Mouse (Mus musculus) hindbrain, embryonic 10.5 days (tissue): Measurements from ENCODE around the gene Col11a2. TPM values are rescaled to one million over a fixed set of nuclear protein-coding genes. Genes with fewer than 3 reads are reported as not detected.
A peak's percentile ranks its signal among the peaks of the same experiment; 100 is the strongest.

Experiments used
- DNase-seq: peaks from one replicate; pipeline ENCODE4 v3.0.0-alpha.2; 2017; ENCODE audit warnings: low spot score
- H3K27ac ChIP-seq: fragments of 300-500 bp; sonication (generic); 2 replicates; pipeline ENCODE4 v1.5.1; 2016; ENCODE audit warnings: mild to moderate bottlenecking, moderate library complexity
- H3K27me3 ChIP-seq: fragments of 300-500 bp; sonication (generic); 2 replicates; pipeline ENCODE4 v1.6.1; 2016; ENCODE audit warnings: mild to moderate bottlenecking; ENCODE audit not compliant: poor library complexity, insufficient read depth, severe bottlenecking
- H3K36me3 ChIP-seq: fragments of 300-500 bp; sonication (generic); 2 replicates; pipeline ENCODE4 v1.6.1; 2016; ENCODE audit warnings: mild to moderate bottlenecking, moderate library complexity
- H3K4me1 ChIP-seq: fragments of 300-500 bp; sonication (generic); replicated peaks from 2 replicates; pipeline ENCODE4 v1.6.1; 2016; ENCODE audit warnings: mild to moderate bottlenecking
- H3K4me3 ChIP-seq: fragments of 300-500 bp; sonication (generic); 2 replicates; pipeline ENCODE4 v1.5.1; 2016; ENCODE audit warnings: mild to moderate bottlenecking, moderate library complexity
- H3K9me3 ChIP-seq: fragments of 300-500 bp; sonication (generic); 2 replicates; pipeline ENCODE4 v1.6.1; 2016; ENCODE audit warnings: mild to moderate bottlenecking, moderate library complexity
- WGBS: fragments of 180-500 bp; shearing (Covaris S2); methylation state at CpG from one replicate; pipeline ENCODE4 v1.1.7; 2016; 5-methylcytosine and 5-hydroxymethylcytosine counted together
- microRNA counts: library from miRNA; unstranded; fragments of <30 nt; microRNA quantifications from one replicate; lab custom pipeline; 2017
- polyA plus RNA-seq: library from polyadenylated mRNA; unstranded; fragments of >200 nt; fragmentation: Nextera tagmentation; extraction: Ambion mirVana; gene quantifications from 2 replicates; pipeline ENCODE4 v1.2.1, GENCODE M21; 2016

Col11a2 gene
- polyA plus RNA-seq, 1 experiment from 2014 or later: 0.99 TPM

GRCm38 (mm10) chr17:34102831-34103230 is 63.6 kb downstream of the Col11a2 start:
- Histone ChIP-seq H3K9me3 (no peaks in the 10 kb centered on the region), H3K4me3 (no peak overlapping the region), H3K27ac (no peak overlapping the region), H3K36me3 (no peaks in the 10 kb centered on the region), H3K27me3 (peaks cover 9% of the 10 kb centered on the region; the same call in 1 of the 2 replicates), H3K4me1 (peaks cover 5% of the 10 kb centered on the region)
- no peak for DNase-seq
- 85% methylated on average over 6 of the region's 6 CpGs for WGBS

- H3K27me3 ChIP-seq: peaks cover 9% of the 10 kb centered on the region; the same call in 1 of the 2 replicates
- H3K4me1 ChIP-seq: peaks cover 5% of the 10 kb centered on the region
- H3K4me3 ChIP-seq: no peak overlapping the region
- no peak for DNase-seq
- WGBS: 86% methylated on average over 9 of the region's 9 CpGs
- H3K27ac ChIP-seq: no peak overlapping the region
- no peaks in the 10 kb centered on the region for H3K9me3 ChIP-seq
- H3K36me3 ChIP-seq: peaks cover 10% of the 10 kb centered on the region
These were observed 65.6 kb downstream of the Col11a2 start for GRCm38 (mm10) chr17:34104804-34105203.

- H3K36me3 ChIP-seq: peaks cover 27% of the 10 kb centered on the region
- 86% methylated on average over 7 of the region's 7 CpGs for WGBS
- H3K27me3 ChIP-seq: no peaks in the 10 kb centered on the region
- H3K27ac ChIP-seq: no peak overlapping the region
- H3K4me1 ChIP-seq: peaks cover 3% of the 10 kb centered on the region
- no peaks in the 10 kb centered on the region for H3K9me3 ChIP-seq
- H3K4me3 ChIP-seq: no peak overlapping the region
- no peak for DNase-seq
These were observed 67.3 kb downstream of the Col11a2 start for GRCm38 (mm10) chr17:34106555-34106954.

- Histone ChIP-seq H3K4me3 (no peak overlapping the region), H3K27ac (no peak overlapping the region), H3K9me3 (no peaks in the 10 kb centered on the region), H3K27me3 (no peaks in the 10 kb centered on the region), H3K36me3 (peaks cover 35% of the 10 kb centered on the region), H3K4me1 (no peaks in the 10 kb centered on the region)
- no peak for DNase-seq
- 88% methylated on average over 7 of the region's 7 CpGs for WGBS
These were observed 68.1 kb downstream of the Col11a2 start for GRCm38 (mm10) chr17:34107109-34107867.

- no peak overlapping the region for H3K4me3 ChIP-seq
- 83% methylated on average over 6 of the region's 6 CpGs for whole genome bisulfite sequencing
- H3K27me3 ChIP-seq: no peaks in the 10 kb centered on the region
- H3K9me3 ChIP-seq: no peaks in the 10 kb centered on the region
- H3K4me1 ChIP-seq: no peaks in the 10 kb centered on the region
- H3K27ac ChIP-seq: no peak overlapping the region
- H3K36me3 ChIP-seq: peaks cover 47% of the 10 kb centered on the region
- no peak for DNase-seq
These were observed 69.2 kb downstream of the Col11a2 start for GRCm38 (mm10) chr17:34108460-34108859.

- peaks cover 54% of the 10 kb centered on the region for H3K36me3 ChIP-seq
- H3K27ac ChIP-seq: no peak overlapping the region
These were observed 70.0 kb downstream of the Col11a2 start for GRCm38 (mm10) chr17:34109038-34109805.

GRCm38 (mm10) chr17:34109806-34110195 is 70.6 kb downstream of the Col11a2 start:
- H3K36me3 ChIP-seq: peaks cover 60% of the 10 kb centered on the region
- no peaks in the 10 kb centered on the region for H3K4me1 ChIP-seq
- 73% methylated on average over 3 of the region's 3 CpGs for WGBS
- no peaks in the 10 kb centered on the region for H3K9me3 ChIP-seq
- no peak overlapping the region for H3K27ac ChIP-seq
- no peaks in the 10 kb centered on the region for H3K27me3 ChIP-seq
- no peak overlapping the region for H3K4me3 ChIP-seq
- no peak for DNase-seq

More at GRCm38 (mm10) chr17:34109038-34109805, 70.0 kb downstream of the Col11a2 start:
- Histone ChIP-seq H3K4me3 (no peak overlapping the region), H3K4me1 (no peaks in the 10 kb centered on the region), H3K9me3 (no peaks in the 10 kb centered on the region), H3K27me3 (no peaks in the 10 kb centered on the region)
- no peak for DNase-seq
- 83% methylated on average over 14 of the region's 14 CpGs for WGBS

GRCm38 (mm10) chr17:34110309-34110708 is 71.1 kb downstream of the Col11a2 start:
- Histone ChIP-seq H3K4me1 (peaks cover 5% of the 10 kb centered on the region; the same call in 1 of the 2 replicates), H3K36me3 (peaks cover 65% of the 10 kb centered on the region), H3K27me3 (no peaks in the 10 kb centered on the region), H3K9me3 (no peaks in the 10 kb centered on the region), H3K4me3 (no peak overlapping the region), H3K27ac (no peak overlapping the region)
- DNase-seq: no peak
- 71% methylated on average over 8 of the region's 8 CpGs for WGBS

- H3K4me1 ChIP-seq: peaks cover 24% of the 10 kb centered on the region
- WGBS: 94% methylated on average over 7 of the region's 7 CpGs
- H3K27me3 ChIP-seq: no peaks in the 10 kb centered on the region
- no peak overlapping the region for H3K27ac ChIP-seq
- H3K4me3 ChIP-seq: no peak overlapping the region
- H3K36me3 ChIP-seq: peaks cover 100% of the 10 kb centered on the region
- no peak for DNase-seq
- H3K9me3 ChIP-seq: no peaks in the 10 kb centered on the region
These were observed 74.9 kb downstream of the Col11a2 start for GRCm38 (mm10) chr17:34114114-34114513.

MicroRNA genes within 50 kb of the gene (microRNA counts, 519-probe panel; counts per million panel counts)
- microRNA mmu-miR-219 (lab: Ali Mortazavi, UCI): 1,255 counts per million, percentile 77 among the panel's probes with 10 or more counts

Other genes starting within 250 kb of the Col11a2 start
- gene Kank3, start 228.9 kb upstream of the Col11a2 start, polyA plus RNA-seq: 26.2 and 28.5 TPM in 2 replicates
- gene Rps28, start 214.9 kb upstream of the Col11a2 start, polyA plus RNA-seq: 712 and 835 TPM in 2 replicates
- 517 and 544 TPM in 2 replicates for gene Ndufa7, start 214.9 kb upstream of the Col11a2 start, polyA plus RNA-seq
- gene Cd320, start 196.3 kb upstream of the Col11a2 start, polyA plus RNA-seq: 87.7 and 91.8 TPM in 2 replicates
- not detected in 2 replicates for gene Gm7029, start 165.6 kb upstream of the Col11a2 start, polyA plus RNA-seq
- 6.3 and 7.1 TPM in 2 replicates for gene Kifc1, start 148.8 kb upstream of the Col11a2 start, polyA plus RNA-seq
- 0.34 and 0.41 TPM in 2 replicates for gene Platr17, start 134.3 kb upstream of the Col11a2 start, polyA plus RNA-seq
- gene Daxx, start 130.0 kb upstream of the Col11a2 start, polyA plus RNA-seq: 73.1 and 82.8 TPM in 2 replicates
- gene Tapbp, start 123.5 kb upstream of the Col11a2 start, polyA plus RNA-seq: 14.5 and 17.2 TPM in 2 replicates
- gene Zbtb22, start 123.5 kb upstream of the Col11a2 start, polyA plus RNA-seq: 23.0 and 24.0 TPM in 2 replicates
- gene Rgl2, start 109.9 kb upstream of the Col11a2 start, polyA plus RNA-seq: 45.2 and 55.7 TPM in 2 replicates
- 228 TPM in 2 replicates for gene Pfdn6, start 99.1 kb upstream of the Col11a2 start, polyA plus RNA-seq
- gene Wdr46, start 98.8 kb upstream of the Col11a2 start, polyA plus RNA-seq: 47.0 and 51.8 TPM in 2 replicates
- 4.3 and 6.5 TPM in 2 replicates for gene B3galt4, start 87.9 kb upstream of the Col11a2 start, polyA plus RNA-seq
- 55.0 and 63.9 TPM in 2 replicates for gene Vps52, start 83.6 kb upstream of the Col11a2 start, polyA plus RNA-seq
- gene Rps18, start 83.4 kb upstream of the Col11a2 start, polyA plus RNA-seq: 1,286 and 1,579 TPM in 2 replicates
- gene H2-K1, start 39.1 kb upstream of the Col11a2 start, polyA plus RNA-seq: 27.1 and 30.9 TPM in 2 replicates
- 12.3 and 17.3 TPM in 2 replicates for gene Ring1, start 14.8 kb upstream of the Col11a2 start, polyA plus RNA-seq
- gene H2-Ke6, start 11.4 kb upstream of the Col11a2 start, polyA plus RNA-seq: 65.5 and 73.0 TPM in 2 replicates
- 188 and 197 TPM in 2 replicates for gene Slc39a7, start 7.8 kb upstream of the Col11a2 start, polyA plus RNA-seq
- 49.1 and 56.4 TPM in 2 replicates for gene Rxrb, start 7.6 kb upstream of the Col11a2 start, polyA plus RNA-seq
- 0.80 and 0.82 TPM in 2 replicates for gene H2-Oa, start 52.9 kb downstream of the Col11a2 start, polyA plus RNA-seq
- 5.8 and 7.7 TPM in 2 replicates for gene H2-DMa, start 80.1 kb downstream of the Col11a2 start, polyA plus RNA-seq
- 131 and 135 TPM in 2 replicates for gene Brd2, start 83.2 kb downstream of the Col11a2 start, polyA plus RNA-seq
- gene H2-DMb2, start 103.9 kb downstream of the Col11a2 start, polyA plus RNA-seq: 0.11 and 0.24 TPM in 2 replicates
- 0.30 and 0.98 TPM in 2 replicates for gene H2-DMb1, start 113.6 kb downstream of the Col11a2 start, polyA plus RNA-seq
- 1.7 TPM in 2 replicates for gene Tap1, start 148.1 kb downstream of the Col11a2 start, polyA plus RNA-seq
- gene Psmb9, start 148.3 kb downstream of the Col11a2 start, polyA plus RNA-seq: 0.66 and 0.97 TPM in 2 replicates
- 1.2 and 1.8 TPM in 2 replicates for gene Psmb8, start 158.3 kb downstream of the Col11a2 start, polyA plus RNA-seq
- gene Tap2, start 164.1 kb downstream of the Col11a2 start, polyA plus RNA-seq: 0.27 and 1.4 TPM in 2 replicates
- 0.24 TPM in 1 of 2 replicates, not detected in the other for gene H2-Ob, start 199.5 kb downstream of the Col11a2 start, polyA plus RNA-seq
- 4.7 and 5.3 TPM in 2 replicates for gene H2-Ab1, start 218.3 kb downstream of the Col11a2 start, polyA plus RNA-seq
- gene H2-Aa, start 248.4 kb downstream of the Col11a2 start, polyA plus RNA-seq: not detected in 2 replicates